Mouse (Mus musculus) lung, embryonic 14.5 days (tissue): ENCODE results near the gene Bst2. TPM values are rescaled to one million over a fixed set of nuclear protein-coding genes. Genes with fewer than 3 reads are reported as not detected.

Experiments
- ATAC-seq: fragments of 200-750 bp; cut with Nextera tagmentation; 2 replicates; pipeline ENCODE4 v1.8.0; 2017; ENCODE audit warnings: mild to moderate bottlenecking, moderate TSS enrichment, moderate library complexity; ENCODE audit not compliant: insufficient read depth
- DNase-seq: peaks from one replicate; pipeline ENCODE4 v3.0.0-alpha.2; 2015
- H3K27ac ChIP-seq: fragments of 300-500 bp; sonication (generic); 2 replicates; pipeline ENCODE4 v1.5.1; 2014; ENCODE audit warnings: low read depth, mild to moderate bottlenecking, moderate library complexity
- H3K27me3 ChIP-seq: fragments of 300-500 bp; sonication (generic); 2 replicates; pipeline ENCODE4 v1.6.1; 2014; ENCODE audit warnings: low read length, control low read depth; ENCODE audit not compliant: insufficient read depth
- H3K36me3 ChIP-seq: fragments of 300-500 bp; sonication (generic); 2 replicates; pipeline ENCODE4 v1.6.1; 2014; ENCODE audit warnings: control low read depth; ENCODE audit not compliant: insufficient read depth
- H3K4me1 ChIP-seq: fragments of 300-500 bp; sonication (generic); 2 replicates; pipeline ENCODE4 v1.6.1; 2014; ENCODE audit warnings: antibody characterized with exemption, control low read depth; ENCODE audit not compliant: insufficient read depth
- H3K4me2 ChIP-seq: fragments of 300-500 bp; sonication (generic); 2 replicates; pipeline ENCODE4 v1.6.1; 2014; ENCODE audit warnings: mild to moderate bottlenecking
- H3K4me3 ChIP-seq: fragments of 300-500 bp; sonication (generic); 2 replicates; pipeline ENCODE4 v1.5.1; 2014; ENCODE audit warnings: low read depth, low read length
- H3K9ac ChIP-seq: fragments of 300-500 bp; sonication (generic); 2 replicates; pipeline ENCODE4 v1.6.1; 2014
- H3K9me3 ChIP-seq: fragments of 300-500 bp; sonication (generic); 2 replicates; pipeline ENCODE4 v1.6.1; 2016; ENCODE audit warnings: low read depth, low read length, control low read depth
- CTCF ChIP-seq: IDR thresholded peaks from 2 replicates; pipeline ENCODE4 v1.5.1; 2016; ENCODE audit warnings: antibody characterized with exemption, low read depth
- WGBS: fragments of 180-500 bp; shearing (Covaris S2); extraction: QIAGEN DNeasy Blood & Tissue Kit; methylation state at CpG from one replicate; pipeline ENCODE4 v1.1.7; 2014; 5-methylcytosine and 5-hydroxymethylcytosine counted together
- polyA plus RNA-seq: library from polyadenylated mRNA; unstranded; fragments of >200 nt; fragmentation: Nextera tagmentation; extraction: Ambion mirVana; gene quantifications from 2 replicates; pipeline ENCODE4 v1.2.1, GENCODE M21; 2014

The Bst2 gene
- polyA plus RNA-seq, 1 experiment from 2014 or later: 15.0 TPM

DNA sequence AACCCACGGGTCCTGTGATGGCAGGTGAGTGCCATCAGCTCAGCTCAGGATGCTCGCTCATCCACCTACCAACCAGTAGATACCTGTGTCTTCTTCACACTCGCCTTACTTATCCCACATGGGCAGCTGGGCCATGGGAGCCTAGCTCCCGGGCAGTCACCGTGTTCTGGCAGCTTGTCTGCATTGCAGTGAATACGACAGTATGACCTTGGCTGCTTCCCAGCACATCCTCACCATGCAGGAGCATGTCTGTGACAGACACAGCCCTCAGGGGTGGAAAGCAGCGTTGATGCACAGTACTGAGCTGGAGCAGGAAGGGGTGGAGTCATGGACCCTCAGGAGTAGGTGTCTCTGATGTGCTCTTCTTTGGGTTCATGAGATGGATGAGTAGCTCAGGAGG lies 37.2 kb upstream of the Bst2 start:
- Histone ChIP-seq H3K4me2 (no peak overlapping the region), H3K9me3 (no peaks in the 10 kb centered on the region), H3K4me1 (no peaks in the 10 kb centered on the region), H3K27me3 (no peaks in the 10 kb centered on the region), H3K9ac (no peak overlapping the region), H3K27ac (no peak overlapping the region), H3K36me3 (no peaks in the 10 kb centered on the region), H3K4me3 (no peak overlapping the region)
- 65% methylated on average over 7 of the region's 7 CpGs for WGBS
- no peak for ATAC-seq
- TF ChIP-seq CTCF: no peak
- DNase-seq: no peak

DNA sequence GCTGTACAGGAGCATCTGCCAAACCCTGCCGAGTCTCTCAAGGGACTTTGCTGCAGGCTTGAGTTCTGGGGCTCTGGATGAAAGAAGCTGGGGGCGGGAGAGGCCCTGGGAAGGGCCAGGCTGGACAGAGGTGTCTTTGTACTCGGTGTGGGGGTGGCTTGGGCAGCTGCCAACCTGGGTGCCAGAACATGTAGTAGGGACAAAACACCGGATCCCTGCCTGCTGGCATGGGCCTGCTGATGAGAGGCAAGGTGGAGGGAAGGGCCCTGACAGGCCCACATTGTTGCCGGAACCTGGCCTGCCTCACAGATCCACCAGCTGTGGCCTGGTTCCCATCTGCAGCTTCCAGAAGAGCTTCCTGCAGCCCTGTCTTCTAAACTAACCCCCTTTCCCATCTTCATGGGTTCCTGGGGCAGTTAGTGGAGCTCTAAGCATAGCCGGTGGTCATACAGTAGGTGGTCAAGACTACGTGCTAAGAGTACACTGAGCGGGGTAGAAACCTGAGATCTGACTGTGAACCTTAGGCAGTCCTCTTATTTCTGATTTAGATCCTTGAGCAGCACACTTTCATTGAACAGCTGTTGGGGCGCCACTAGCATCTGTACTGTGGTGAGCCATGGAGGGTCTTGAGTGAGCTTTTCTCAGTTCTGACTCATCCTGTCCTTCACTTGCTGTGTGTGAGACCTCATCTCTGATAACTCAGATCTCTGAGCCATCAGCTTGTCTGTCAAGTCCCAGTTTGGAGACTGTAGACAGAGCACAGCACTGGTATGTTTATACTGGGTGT lies 35.8 kb upstream of the Bst2 start:
- TF ChIP-seq CTCF: no peak
- ATAC-seq (no peak), DNase-seq (peak; percentile 71)
- 0 out of 2 replicates have a peak overlapping the region, but pooled peaks have one; percentile 13 for H3K4me2 ChIP-seq
- peak overlapping the region; percentile 58 for H3K27ac ChIP-seq
- 67% methylated on average over 9 of the region's 9 CpGs for WGBS
- H3K4me3 ChIP-seq: no peak overlapping the region
- H3K4me1 ChIP-seq: peaks cover 7% of the 10 kb centered on the region; the same call in 1 of the 2 replicates
- 0 out of 2 replicates have a peak overlapping the region, but pooled peaks have one; percentile 28 for H3K9ac ChIP-seq
- H3K9me3 ChIP-seq: no peaks in the 10 kb centered on the region
- H3K27me3 ChIP-seq: 0 out of 2 replicates have a peak, but pooled peaks cover 6% of the 10 kb centered on the region
- no peaks in the 10 kb centered on the region for H3K36me3 ChIP-seq

DNA sequence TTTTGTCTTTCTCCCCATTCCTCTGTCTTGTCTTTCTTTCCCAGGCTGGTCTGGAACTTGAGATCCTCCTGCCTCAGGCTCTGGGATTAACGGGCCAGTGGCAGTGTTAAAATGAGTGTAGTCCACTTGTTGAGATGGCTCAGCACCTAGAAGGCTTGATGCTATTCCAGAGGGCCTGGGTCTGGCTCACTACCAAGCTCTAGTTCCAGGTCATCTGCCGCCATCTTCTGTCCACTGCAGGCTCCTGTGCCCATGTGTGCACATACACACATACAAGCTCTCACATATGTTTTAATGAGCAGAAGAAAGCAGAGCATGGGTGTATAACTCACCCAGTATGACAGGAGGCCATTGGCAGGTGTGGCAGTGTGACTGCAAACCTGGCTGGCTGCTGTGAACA lies 34.8 kb upstream of the Bst2 start:
- no peak for ATAC-seq
- no peak for DNase-seq
- Histone ChIP-seq H3K27ac (no peak overlapping the region), H3K4me3 (no peak overlapping the region), H3K9ac (no peak overlapping the region), H3K36me3 (no peaks in the 10 kb centered on the region), H3K27me3 (0 out of 2 replicates have a peak, but pooled peaks cover 6% of the 10 kb centered on the region), H3K9me3 (no peaks in the 10 kb centered on the region), H3K4me1 (peaks cover 7% of the 10 kb centered on the region; the same call in 1 of the 2 replicates), H3K4me2 (no peak overlapping the region; the same call in 1 of the 2 replicates)
- TF ChIP-seq CTCF: no peak
- WGBS: 82% methylated on average over 2 of the region's 2 CpGs

DNA sequence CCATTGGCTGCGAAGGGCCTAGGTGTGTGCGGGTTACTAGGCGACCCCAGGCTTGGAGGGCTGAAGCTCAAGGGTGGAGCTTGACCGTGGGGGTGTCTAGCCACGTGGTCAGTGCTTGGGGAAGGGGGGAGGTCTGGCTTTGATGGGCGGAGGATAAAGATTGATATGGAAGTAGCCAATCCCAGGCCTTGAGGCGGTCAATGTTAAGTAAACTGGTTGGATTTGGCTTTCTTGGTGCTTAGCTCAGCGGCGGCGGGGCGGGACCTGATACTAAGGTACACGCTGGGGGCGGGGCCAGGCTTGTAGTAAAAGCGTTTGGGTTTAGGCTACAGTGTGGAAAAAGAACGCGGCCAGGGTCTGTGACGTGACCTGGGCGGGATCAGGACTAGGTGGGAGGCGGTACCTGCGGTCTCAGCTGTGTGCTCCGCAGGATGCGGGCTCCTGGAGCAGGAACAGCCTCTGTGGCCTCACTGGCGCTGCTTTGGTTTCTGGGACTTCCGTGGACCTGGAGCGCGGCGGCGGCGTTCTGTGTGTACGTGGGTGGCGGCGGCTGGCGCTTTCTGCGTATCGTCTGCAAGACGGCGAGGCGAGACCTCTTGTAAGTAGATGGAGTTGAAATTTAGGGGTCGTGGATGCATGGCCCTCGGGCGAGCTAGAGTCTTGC lies 33.2 kb upstream of the Bst2 start:
- ATAC-seq: peak; percentile 90
- under 1% methylated on average over 41 of the region's 41 CpGs for WGBS
- Histone ChIP-seq H3K27ac (peak overlapping the region; percentile 62; the same call in 1 of the 2 replicates), H3K27me3 (0 out of 2 replicates have a peak, but pooled peaks cover 6% of the 10 kb centered on the region), H3K4me3 (peak overlapping the region; percentile 52), H3K4me2 (peak overlapping the region; percentile 80), H3K36me3 (no peaks in the 10 kb centered on the region), H3K9me3 (no peaks in the 10 kb centered on the region), H3K9ac (peak overlapping the region; percentile 63), H3K4me1 (peaks cover 7% of the 10 kb centered on the region; the same call in 1 of the 2 replicates)
- TF ChIP-seq CTCF: no peak
- peak; percentile 95 for DNase-seq

DNA sequence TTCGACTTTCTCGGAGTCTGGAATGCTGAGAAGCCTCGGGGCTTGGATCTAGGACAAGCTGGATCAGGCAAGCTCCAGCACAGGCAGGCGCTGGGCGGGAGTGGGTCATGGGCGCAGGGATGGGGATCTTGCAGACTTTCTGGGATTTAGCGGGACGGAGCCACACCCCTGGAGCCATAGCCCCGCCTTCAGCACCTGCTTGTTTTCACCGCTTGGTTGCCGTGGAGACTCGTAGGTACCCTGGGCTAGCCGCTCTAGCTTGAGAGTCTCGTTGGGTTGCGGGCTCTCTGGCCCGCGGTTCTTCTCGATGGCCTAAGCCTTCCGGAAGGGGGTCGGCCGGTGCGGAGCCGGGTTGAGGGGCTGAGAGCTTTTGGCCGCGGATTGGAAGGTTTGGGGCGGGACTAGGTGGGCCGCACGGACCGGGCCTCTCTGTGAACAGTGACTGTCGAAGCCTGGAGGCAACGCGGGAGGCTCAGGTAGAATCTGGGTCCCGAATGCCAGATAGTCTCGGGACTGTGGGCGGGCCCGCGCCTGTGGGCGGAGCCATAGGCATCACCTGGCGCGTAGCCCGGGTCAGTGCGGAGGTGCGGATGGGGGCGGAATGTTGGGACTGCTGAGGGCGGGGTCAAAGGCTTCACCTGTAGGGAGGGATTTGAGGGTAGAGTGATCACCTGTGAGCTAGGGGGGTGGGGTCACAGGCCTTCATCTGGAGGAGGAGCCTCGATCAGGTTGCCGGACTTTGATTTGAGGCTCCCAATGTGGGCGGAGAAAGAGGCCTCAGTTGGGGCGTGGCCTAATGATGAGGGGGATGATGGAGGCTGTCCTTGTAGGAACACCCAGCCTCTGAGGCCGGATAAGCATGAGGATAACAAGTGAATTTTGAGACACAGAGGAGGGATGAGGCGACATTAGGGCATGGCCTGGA lies 32.4 kb upstream of the Bst2 start:
- under 1% methylated on average over 51 of the region's 51 CpGs for WGBS
- 0 out of 2 replicates have a peak, but pooled peaks cover 6% of the 10 kb centered on the region for H3K27me3 ChIP-seq
- peak overlapping the region; percentile 83 for H3K27ac ChIP-seq
- DNase-seq: peak; percentile 93
- TF ChIP-seq CTCF: no peak
- H3K4me1 ChIP-seq: peaks cover 7% of the 10 kb centered on the region; the same call in 1 of the 2 replicates
- peak overlapping the region; percentile 80 for H3K4me2 ChIP-seq
- H3K36me3 ChIP-seq: no peaks in the 10 kb centered on the region
- ATAC-seq: peak; percentile 76
- peak overlapping the region; percentile 52 for H3K4me3 ChIP-seq
- H3K9ac ChIP-seq: peak overlapping the region; percentile 31
- H3K9me3 ChIP-seq: no peaks in the 10 kb centered on the region

DNA sequence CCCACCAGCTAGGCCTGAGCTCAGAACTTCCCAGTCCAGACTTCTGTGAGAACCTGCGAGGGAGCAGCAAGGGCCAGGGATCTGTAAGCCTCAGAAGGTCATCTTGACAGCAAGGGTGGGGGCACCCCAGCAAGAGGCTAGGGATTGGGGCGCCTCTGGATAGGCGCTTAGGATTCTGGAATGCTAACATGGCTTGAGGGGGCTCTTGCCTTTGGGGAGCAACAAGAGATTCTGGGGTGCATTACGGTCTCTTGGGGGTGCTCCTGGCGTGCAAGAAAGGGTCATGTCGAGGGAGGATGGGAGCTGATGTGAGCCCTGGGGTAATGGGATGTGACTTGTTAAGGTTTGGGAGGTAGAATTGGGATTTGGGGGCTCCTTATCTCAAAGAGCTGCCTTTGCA lies 31.7 kb upstream of the Bst2 start:
- 0 out of 2 replicates have a peak, but pooled peaks cover 6% of the 10 kb centered on the region for H3K27me3 ChIP-seq
- DNase-seq: no peak
- TF ChIP-seq CTCF: no peak
- 19% methylated on average over 6 of the region's 6 CpGs for WGBS
- no peaks in the 10 kb centered on the region for H3K36me3 ChIP-seq
- peak overlapping the region; percentile 20; the same call in 1 of the 2 replicates for H3K9ac ChIP-seq
- H3K4me2 ChIP-seq: peak overlapping the region; percentile 80
- peak overlapping the region; percentile 52 for H3K4me3 ChIP-seq
- no peaks in the 10 kb centered on the region for H3K9me3 ChIP-seq
- peak overlapping the region; percentile 83; the same call in 1 of the 2 replicates for H3K27ac ChIP-seq
- ATAC-seq: no peak
- peaks cover 7% of the 10 kb centered on the region; the same call in 1 of the 2 replicates for H3K4me1 ChIP-seq
